Mouse (Mus musculus) ES-E14 (cell line): ENCODE results near the gene Clstn3. TPM values are rescaled to one million over a fixed set of nuclear protein-coding genes. Genes with fewer than 3 reads are reported as not detected.

Experiments used
- DNase-seq: peaks from one replicate; pipeline ENCODE4 v3.0.0-alpha.2; 2013; ENCODE audit warnings: low read depth, low spot score
- H3K27ac ChIP-seq: 2 replicates; pipeline ENCODE4 v1.5.1; 2012; ENCODE audit warnings: low read depth, mild to moderate bottlenecking, low read length, moderate library complexity, mixed read lengths; ENCODE audit not compliant: poor library complexity, insufficient read depth, severe bottlenecking
- H3K36me3 ChIP-seq: 2 replicates; pipeline ENCODE4 v1.6.1; 2012; ENCODE audit warnings: mild to moderate bottlenecking, low read length, moderate library complexity, mixed read lengths; ENCODE audit not compliant: control insufficient read depth, poor library complexity, insufficient read depth, severe bottlenecking
- H3K4me1 ChIP-seq, 2 experiments: fragments of 150-350 bp in 1 of 2; sonication (generic) in 1 of 2; 2 replicates each; pipeline ENCODE4 v1.6.1; 2012; ENCODE audit warnings: low read length in 2 of 2, mild to moderate bottlenecking in 1 of 2, mixed read lengths in 1 of 2; ENCODE audit not compliant: control insufficient read depth in 2 of 2, insufficient read depth in 2 of 2, poor library complexity in 1 of 2
- H3K4me3 ChIP-seq, 2 experiments: fragments of 150-350 bp in 1 of 2; sonication (generic) in 1 of 2; 2 replicates each; pipeline ENCODE4 v1.5.1; 2012; ENCODE audit warnings: low read length in 2 of 2, low read depth in 1 of 2, mild to moderate bottlenecking in 1 of 2, mixed read lengths in 1 of 2; ENCODE audit not compliant: insufficient read depth in 1 of 2, poor library complexity in 1 of 2, severe bottlenecking in 1 of 2
- H3K9ac ChIP-seq: 2 replicates; pipeline ENCODE4 v1.6.1; 2012; ENCODE audit warnings: low read depth, mild to moderate bottlenecking, low read length, mixed read lengths; ENCODE audit not compliant: poor library complexity, insufficient read depth, severe bottlenecking
- H3K9me3 ChIP-seq: fragments of 150-350 bp; sonication (generic); 2 replicates; pipeline ENCODE4 v1.6.1; 2012; ENCODE audit warnings: low read depth, mild to moderate bottlenecking, low read length; ENCODE audit not compliant: control insufficient read depth, insufficient read depth
- CHD2 ChIP-seq: IDR thresholded peaks from 2 replicates; pipeline ENCODE4 v1.6.1; 2014; ENCODE audit warnings: mild to moderate bottlenecking, low read depth, low read length, inconsistent platforms
- HCFC1 ChIP-seq: IDR thresholded peaks from 2 replicates; pipeline ENCODE4 v1.6.1; 2012; ENCODE audit warnings: low read length, inconsistent platforms, borderline replicate concordance; ENCODE audit not compliant: insufficient read depth
- MAFK ChIP-seq: IDR thresholded peaks from 2 replicates; pipeline ENCODE4 v1.6.1; 2014; ENCODE audit warnings: mild to moderate bottlenecking, low read depth, low read length, inconsistent platforms; ENCODE audit not compliant: insufficient read depth
- ZC3H11A ChIP-seq: IDR thresholded peaks from 2 replicates; pipeline ENCODE4 v1.6.1; 2012; ENCODE audit warnings: low read depth, mild to moderate bottlenecking, inconsistent platforms, low read length, borderline replicate concordance
- ZNF384 ChIP-seq: IDR thresholded peaks from 2 replicates; pipeline ENCODE4 v1.6.1; 2012; ENCODE audit warnings: low read depth, low read length, inconsistent platforms
- in situ Hi-C, 2 experiments: fragments of 600-800 bp; cut with MboI; formaldehyde crosslinking; loops; one replicate each; pipeline ENCODE4 v1.15.1; 2025; ENCODE audit warnings: low sequenced_read_pairs in 2 of 2, inconsistent platforms in 1 of 2; ENCODE audit not compliant: unreplicated experiment in 2 of 2
- total RNA-seq: library from RNA; depleted of rRNA; stranded (reverse); fragments of 300-350 nt; gene quantifications from 2 replicates; pipeline ENCODE4 v1.2.3, GENCODE M21; 2012

Gene Clstn3
- total RNA-seq, 1 experiment = 37.0 TPM

DNA sequence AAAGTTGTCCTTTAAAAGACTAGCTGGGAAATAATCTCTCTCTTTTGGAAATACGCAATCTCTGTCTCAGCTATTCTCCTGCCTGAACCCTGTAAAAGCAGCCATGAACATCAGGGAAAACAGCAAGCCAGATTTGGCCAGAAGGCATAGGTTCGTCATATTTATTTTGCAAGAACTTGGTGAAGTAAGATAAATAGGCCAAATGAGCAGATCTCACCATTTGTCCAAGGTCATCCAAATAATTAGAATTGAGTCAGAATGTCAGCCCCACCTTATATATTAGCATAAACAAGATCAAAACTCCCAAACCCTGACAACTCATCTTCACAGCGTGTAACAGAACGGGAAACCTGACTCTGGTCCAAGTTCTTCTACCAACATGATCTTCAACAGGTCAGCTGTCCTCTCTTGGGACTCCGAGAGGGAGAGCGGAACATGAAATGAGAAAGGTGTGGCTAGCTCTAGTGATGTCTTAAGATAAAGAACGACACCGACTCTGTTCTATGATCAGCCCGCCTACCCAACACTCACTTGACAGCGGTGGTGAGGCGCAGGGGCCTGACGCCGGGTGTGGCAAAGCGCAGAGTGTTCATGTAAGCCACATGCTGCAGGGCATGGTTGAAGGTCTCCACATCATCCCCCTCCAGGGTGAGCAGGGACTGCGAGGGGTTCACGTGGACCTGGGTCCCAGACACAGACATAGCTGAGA, 15.5 kb downstream of the Clstn3 start:
- DNase-seq = no peak
- Histone ChIP-seq H3K36me3 (no peaks in the 10 kb centered on the region), H3K4me3 (peak overlapping the region; percentile 23 to 43; a peak in 3 of 4 replicates), H3K9me3 (no peaks in the 10 kb centered on the region), H3K4me1 (peaks cover 5 to 12% of the 10 kb centered on the region in 2 experiments), H3K27ac (no peak overlapping the region; the same call in 1 of the 2 replicates), H3K9ac (peak overlapping the region; percentile 58; the same call in 1 of the 2 replicates)
- in situ Hi-C loops = no loop called here
- no peak for TF ChIP-seq ZNF384
- no peak for TF ChIP-seq HCFC1
- no peak for TF ChIP-seq MAFK
- TF ChIP-seq CHD2 = no peak
- TF ChIP-seq ZC3H11A = no peak

DNA sequence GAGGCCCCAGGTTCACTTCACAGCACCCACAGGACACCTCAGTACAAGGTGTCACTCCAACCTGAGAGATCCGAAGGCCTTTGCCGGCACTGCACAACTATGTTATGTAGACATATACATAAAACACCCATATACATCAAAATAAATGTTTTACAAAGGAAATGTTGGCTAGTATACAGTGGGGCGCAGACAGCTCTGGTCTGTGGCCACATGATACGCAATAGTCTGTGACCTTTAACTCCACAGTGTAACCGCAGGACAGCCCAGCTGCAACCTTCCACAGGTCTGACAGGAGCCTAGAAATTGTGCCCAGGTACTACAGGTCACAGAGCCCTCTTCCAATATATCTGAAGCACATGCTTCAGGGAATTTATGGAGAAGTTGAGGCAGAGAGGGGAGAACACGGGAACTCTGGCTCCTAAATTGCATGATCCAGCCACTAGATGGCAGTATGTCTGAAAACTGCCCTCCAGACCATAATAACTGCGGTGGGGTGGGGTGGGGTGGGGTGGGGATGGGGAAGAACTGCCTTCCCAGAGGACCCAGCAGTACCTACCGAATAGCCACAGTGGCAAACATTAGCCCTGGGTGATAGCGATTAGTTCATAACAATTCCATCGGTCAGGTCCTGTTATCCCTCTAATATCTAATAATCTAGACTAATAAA, 16.3 kb downstream of the Clstn3 start:
- DNase-seq = no peak
- no peaks in the 10 kb centered on the region for H3K36me3 ChIP-seq
- H3K4me1 ChIP-seq = peaks cover 5 to 13% of the 10 kb centered on the region in 2 experiments
- no peaks in the 10 kb centered on the region for H3K9me3 ChIP-seq
- TF ChIP-seq HCFC1 = no peak
- TF ChIP-seq ZC3H11A = no peak
- H3K4me3 ChIP-seq = no peak overlapping the region; a peak in 1 of 4 replicates
- H3K27ac ChIP-seq = no peak overlapping the region
- in situ Hi-C loops = no loop called here
- H3K9ac ChIP-seq = no peak overlapping the region

DNA sequence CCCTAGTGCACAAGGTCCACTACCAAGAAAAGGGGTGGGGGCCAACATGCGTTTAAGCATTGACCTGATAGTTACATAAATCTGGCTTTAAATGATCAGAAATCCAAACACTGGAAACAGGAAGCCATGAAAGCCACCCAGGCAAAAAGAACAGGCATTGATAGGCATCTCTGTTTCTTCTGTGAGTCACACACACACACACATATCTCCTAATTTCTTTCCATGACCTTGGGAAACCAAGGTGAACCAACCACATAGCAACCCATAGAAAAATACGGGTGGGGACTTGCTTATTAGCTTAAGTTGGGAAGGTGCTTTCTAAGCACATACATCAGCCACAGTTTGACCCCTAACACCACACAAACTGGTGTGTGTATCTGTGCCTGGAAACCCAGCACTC, 17.2 kb downstream of the Clstn3 start:
- H3K9me3 ChIP-seq = no peaks in the 10 kb centered on the region
- TF ChIP-seq ZNF384 = no peak
- no peak for TF ChIP-seq HCFC1
- no peak for TF ChIP-seq ZC3H11A
- TF ChIP-seq MAFK = no peak
- no peak for TF ChIP-seq CHD2

DNA sequence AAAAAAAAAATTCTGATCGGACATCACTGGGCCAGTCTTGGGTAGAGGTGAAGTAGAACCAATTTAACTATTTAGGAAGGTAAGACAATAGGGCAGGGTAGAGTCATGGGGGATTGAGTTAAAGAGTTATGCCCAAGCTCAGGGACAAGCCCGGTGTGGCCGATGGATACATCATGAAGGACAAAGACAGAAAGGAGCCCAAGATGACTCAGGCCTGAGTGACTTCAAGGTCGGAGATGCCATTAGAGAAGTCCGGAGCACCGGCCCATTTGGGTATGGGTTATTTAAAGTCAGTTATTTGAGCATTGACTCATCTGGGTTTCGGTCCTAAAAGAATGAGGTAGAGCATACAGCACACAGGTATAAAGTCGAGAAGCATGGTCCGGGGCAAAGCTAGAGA, 18.1 kb downstream of the Clstn3 start:
- in situ Hi-C loops = no loop called here

More for the DNA sequence above, 17.2 kb downstream of the Clstn3 start:
- Histone ChIP-seq H3K27ac (no peak overlapping the region), H3K36me3 (no peaks in the 10 kb centered on the region), H3K9ac (no peak overlapping the region), H3K4me3 (no peak overlapping the region), H3K4me1 (peaks cover 5 to 13% of the 10 kb centered on the region in 2 experiments)
- in situ Hi-C loops = no loop called here
- DNase-seq = no peak

More for the DNA sequence above, 18.1 kb downstream of the Clstn3 start:
- peaks cover 5 to 10% of the 10 kb centered on the region in 2 experiments for H3K4me1 ChIP-seq
- no peak for DNase-seq
- no peak overlapping the region for H3K27ac ChIP-seq
- TF ChIP-seq HCFC1 (no peak), CHD2 (no peak), ZC3H11A (no peak), MAFK (no peak), ZNF384 (no peak)
- H3K36me3 ChIP-seq = no peaks in the 10 kb centered on the region
- H3K9ac ChIP-seq = no peak overlapping the region
- no peaks in the 10 kb centered on the region for H3K9me3 ChIP-seq
- no peak overlapping the region for H3K4me3 ChIP-seq
